Mouse (Mus musculus): ENCODE data around the gene Zan. TPM values are rescaled to one million over a fixed set of nuclear protein-coding genes. Genes with fewer than 3 reads are reported as not detected.
A peak's percentile ranks its signal among the peaks of the same experiment; 100 is the strongest.

Gene Zan
- polyA plus RNA-seq, 1 experiment from 2014 or later, result 0.15 TPM

- Histone ChIP-seq H3K9ac (replicated peaks; ENCODE audit: low read depth, low read length) (peak overlapping the region; percentile 82), H3K4me1 (replicated peaks; ENCODE audit: control insufficient read depth, insufficient read depth, low read length) (peaks cover 42% of the 10 kb centered on the region), H3K27me3 (replicated peaks; ENCODE audit: control insufficient read depth, insufficient read depth, low read length) (peaks cover 6% of the 10 kb centered on the region; the same call in 1 of the 2 replicates), H3K27ac (ENCODE audit: low read length) (peak overlapping the region; percentile 53; the same call in 1 of the 2 replicates), H3K4me3 (replicated peaks; ENCODE audit: low read length) (peak overlapping the region; percentile 72), H3K9me3 (ENCODE audit: control insufficient read depth, low read length) (no peaks in the 10 kb centered on the region), H3K4me2 (ENCODE audit: low read length) (peak overlapping the region; percentile 99), H3K36me3 (ENCODE audit: control insufficient read depth, insufficient read depth) (no peaks in the 10 kb centered on the region)
- peak; percentile 48 for ATAC-seq
- under 1% methylated on average over 54 of the region's 55 CpGs for WGBS
Measured at GRCm38 (mm10) chr5:137350205-137351057, 126.4 kb downstream of the Zan start.

- Histone ChIP-seq H3K4me3 (replicated peaks; ENCODE audit: low read length) (peak within 1 kb of the TSS; percentile 72), H3K27ac (ENCODE audit: low read length) (peak within 1 kb of the TSS; percentile 53; the same call in 1 of the 2 replicates), H3K36me3 (ENCODE audit: control insufficient read depth, insufficient read depth) (no peaks in the 10 kb centered on the region), H3K4me2 (ENCODE audit: low read length) (peak within 1 kb of the TSS; percentile 99), H3K9ac (replicated peaks; ENCODE audit: low read depth, low read length) (peak within 1 kb of the TSS; percentile 82), H3K9me3 (ENCODE audit: control insufficient read depth, low read length) (no peaks in the 10 kb centered on the region), H3K4me1 (replicated peaks; ENCODE audit: control insufficient read depth, insufficient read depth, low read length) (peaks cover 42% of the 10 kb centered on the region), H3K27me3 (replicated peaks; ENCODE audit: control insufficient read depth, insufficient read depth, low read length) (peaks cover 6% of the 10 kb centered on the region; the same call in 1 of the 2 replicates)
- WGBS, result under 1% methylated on average over 31 of the region's 32 CpGs
- ATAC-seq, result peak; percentile 87
Measured at GRCm38 (mm10) chr5:137349384-137350204, 127.3 kb downstream of the Zan start, which contains the start of gene Ephb4. TSS of gene Ephb4 (plus strand) at chr5:137350109.

GRCm38 (mm10) chr5:137348482-137349383 is 128.1 kb downstream of the Zan start:
- peaks cover 42% of the 10 kb centered on the region for H3K4me1 ChIP-seq (replicated peaks; ENCODE audit: control insufficient read depth, insufficient read depth, low read length)
- no peaks in the 10 kb centered on the region for H3K9me3 ChIP-seq (ENCODE audit: control insufficient read depth, low read length)
- peak overlapping the region; percentile 72 for H3K4me3 ChIP-seq (replicated peaks; ENCODE audit: low read length)
- no peaks in the 10 kb centered on the region for H3K36me3 ChIP-seq (ENCODE audit: control insufficient read depth, insufficient read depth)
- no peak overlapping the region; the same call in 1 of the 2 replicates for H3K27ac ChIP-seq (ENCODE audit: low read length)
- H3K4me2 ChIP-seq (ENCODE audit: low read length), result peak overlapping the region; percentile 99
- ATAC-seq, result no peak
- H3K27me3 ChIP-seq (replicated peaks; ENCODE audit: control insufficient read depth, insufficient read depth, low read length), result peaks cover 6% of the 10 kb centered on the region; the same call in 1 of the 2 replicates
- WGBS, result 1% methylated on average over 33 of the region's 33 CpGs
- peak overlapping the region; percentile 43 for H3K9ac ChIP-seq (replicated peaks; ENCODE audit: low read depth, low read length)

GRCm38 (mm10) chr5:137347856-137348255 is 129.0 kb downstream of the Zan start:
- no peaks in the 10 kb centered on the region for H3K36me3 ChIP-seq (ENCODE audit: control insufficient read depth, insufficient read depth)
- H3K9ac ChIP-seq (replicated peaks; ENCODE audit: low read depth, low read length), result no peak overlapping the region
- no peak overlapping the region for H3K4me2 ChIP-seq (ENCODE audit: low read length)
- H3K9me3 ChIP-seq (ENCODE audit: control insufficient read depth, low read length), result no peaks in the 10 kb centered on the region
- no peak overlapping the region for H3K4me3 ChIP-seq (replicated peaks; ENCODE audit: low read length)
- no peak overlapping the region for H3K27ac ChIP-seq (ENCODE audit: low read length)
- H3K27me3 ChIP-seq (replicated peaks; ENCODE audit: control insufficient read depth, insufficient read depth, low read length), result peaks cover 6% of the 10 kb centered on the region; the same call in 1 of the 2 replicates
- 34% methylated on average over 7 of the region's 7 CpGs for WGBS
- H3K4me1 ChIP-seq (replicated peaks; ENCODE audit: control insufficient read depth, insufficient read depth, low read length), result peaks cover 42% of the 10 kb centered on the region
- ATAC-seq, result no peak

GRCm38 (mm10) chr5:137346983-137347382 is 129.9 kb downstream of the Zan start:
- Histone ChIP-seq H3K27ac (ENCODE audit: low read length) (no peak overlapping the region), H3K27me3 (replicated peaks; ENCODE audit: control insufficient read depth, insufficient read depth, low read length) (peaks cover 6% of the 10 kb centered on the region; the same call in 1 of the 2 replicates), H3K4me1 (replicated peaks; ENCODE audit: control insufficient read depth, insufficient read depth, low read length) (peaks cover 35% of the 10 kb centered on the region), H3K4me2 (ENCODE audit: low read length) (no peak overlapping the region), H3K4me3 (replicated peaks; ENCODE audit: low read length) (no peak overlapping the region), H3K9ac (replicated peaks; ENCODE audit: low read depth, low read length) (no peak overlapping the region), H3K36me3 (ENCODE audit: control insufficient read depth, insufficient read depth) (no peaks in the 10 kb centered on the region), H3K9me3 (ENCODE audit: control insufficient read depth, low read length) (no peaks in the 10 kb centered on the region)
- 84% methylated on average over 4 of the region's 4 CpGs for WGBS
- ATAC-seq, result no peak

- Histone ChIP-seq H3K9me3 (ENCODE audit: control insufficient read depth, low read length) (no peaks in the 10 kb centered on the region), H3K27me3 (replicated peaks; ENCODE audit: control insufficient read depth, insufficient read depth, low read length) (peaks cover 6% of the 10 kb centered on the region; the same call in 1 of the 2 replicates), H3K4me2 (ENCODE audit: low read length) (no peak overlapping the region), H3K4me3 (replicated peaks; ENCODE audit: low read length) (no peak overlapping the region), H3K4me1 (replicated peaks; ENCODE audit: control insufficient read depth, insufficient read depth, low read length) (peaks cover 29% of the 10 kb centered on the region), H3K36me3 (ENCODE audit: control insufficient read depth, insufficient read depth) (no peaks in the 10 kb centered on the region), H3K27ac (ENCODE audit: low read length) (no peak overlapping the region), H3K9ac (replicated peaks; ENCODE audit: low read depth, low read length) (no peak overlapping the region)
- no peak for ATAC-seq
- WGBS, result 77% methylated on average over 1 of the region's 1 CpGs
Measured at GRCm38 (mm10) chr5:137346388-137346787, 130.5 kb downstream of the Zan start.

GRCm38 (mm10) chr5:137345821-137346220 is 131.0 kb downstream of the Zan start:
- H3K4me2 ChIP-seq (ENCODE audit: low read length), result no peak overlapping the region
- 19% methylated on average over 9 of the region's 9 CpGs for WGBS
- H3K9ac ChIP-seq (replicated peaks; ENCODE audit: low read depth, low read length), result no peak overlapping the region
- peaks cover 6% of the 10 kb centered on the region; the same call in 1 of the 2 replicates for H3K27me3 ChIP-seq (replicated peaks; ENCODE audit: control insufficient read depth, insufficient read depth, low read length)
- H3K27ac ChIP-seq (ENCODE audit: low read length), result no peak overlapping the region
- peaks cover 24% of the 10 kb centered on the region for H3K4me1 ChIP-seq (replicated peaks; ENCODE audit: control insufficient read depth, insufficient read depth, low read length)
- no peak for ATAC-seq
- H3K36me3 ChIP-seq (ENCODE audit: control insufficient read depth, insufficient read depth), result no peaks in the 10 kb centered on the region
- H3K4me3 ChIP-seq (replicated peaks; ENCODE audit: low read length), result no peak overlapping the region
- H3K9me3 ChIP-seq (ENCODE audit: control insufficient read depth, low read length), result no peaks in the 10 kb centered on the region

GRCm38 (mm10) chr5:137343869-137344268 is 133.0 kb downstream of the Zan start:
- Histone ChIP-seq H3K27ac (ENCODE audit: low read length) (no peak overlapping the region), H3K4me3 (replicated peaks; ENCODE audit: low read length) (no peak overlapping the region), H3K4me1 (replicated peaks; ENCODE audit: control insufficient read depth, insufficient read depth, low read length) (peaks cover 18% of the 10 kb centered on the region), H3K4me2 (ENCODE audit: low read length) (no peak overlapping the region), H3K27me3 (replicated peaks; ENCODE audit: control insufficient read depth, insufficient read depth, low read length) (no peaks in the 10 kb centered on the region), H3K9ac (replicated peaks; ENCODE audit: low read depth, low read length) (no peak overlapping the region), H3K9me3 (ENCODE audit: control insufficient read depth, low read length) (no peaks in the 10 kb centered on the region), H3K36me3 (ENCODE audit: control insufficient read depth, insufficient read depth) (no peaks in the 10 kb centered on the region)
- ATAC-seq, result no peak
